Mouse (Mus musculus) midbrain, embryonic 16.5 days (tissue): Measurements from ENCODE around the gene Ap2a2. TPM values are rescaled to one million over a fixed set of nuclear protein-coding genes. Genes with fewer than 3 reads are reported as not detected.
"Not testable (repeated sequence)": the region's sequence is repeated elsewhere in the genome, so short reads cannot be mapped to it uniquely, and the experiment has no call there.

Experiments used
- ATAC-seq: fragments of 200-750 bp; cut with Nextera tagmentation; 2 replicates; pipeline ENCODE4 v1.8.0; 2017; ENCODE audit warnings: moderate TSS enrichment
- H3K27ac ChIP-seq: fragments of 300-500 bp; sonication (generic); 2 replicates; pipeline ENCODE4 v1.5.1; 2014; ENCODE audit warnings: mild to moderate bottlenecking, low read length, mixed read lengths
- H3K27me3 ChIP-seq: fragments of 300-500 bp; sonication (generic); 2 replicates; pipeline ENCODE4 v1.6.1; 2014; ENCODE audit warnings: low read depth, low read length, mixed read lengths; ENCODE audit not compliant: control insufficient read depth, insufficient read depth
- H3K36me3 ChIP-seq: fragments of 300-500 bp; sonication (generic); 2 replicates; pipeline ENCODE4 v1.6.1; 2014; ENCODE audit warnings: mild to moderate bottlenecking, low read length, moderate library complexity, mixed read lengths; ENCODE audit not compliant: control insufficient read depth, insufficient read depth
- H3K4me1 ChIP-seq: fragments of 300-500 bp; sonication (generic); 2 replicates; pipeline ENCODE4 v1.6.1; 2014; ENCODE audit warnings: mild to moderate bottlenecking, low read length, mixed read lengths; ENCODE audit not compliant: control insufficient read depth, insufficient read depth
- H3K4me2 ChIP-seq: fragments of 300-500 bp; sonication (generic); 2 replicates; pipeline ENCODE4 v1.6.1; 2014; ENCODE audit warnings: mild to moderate bottlenecking, low read length, mixed read lengths
- H3K4me3 ChIP-seq: fragments of 300-500 bp; sonication (generic); 2 replicates; pipeline ENCODE4 v1.5.1; 2014; ENCODE audit warnings: low read depth, mild to moderate bottlenecking, low read length, moderate library complexity, mixed read lengths
- H3K9ac ChIP-seq: fragments of 300-500 bp; sonication (generic); 2 replicates; pipeline ENCODE4 v1.6.1; 2014; ENCODE audit warnings: low read depth, low read length, mixed read lengths
- H3K9me3 ChIP-seq: fragments of 300-500 bp; sonication (generic); replicated peaks from 2 replicates; pipeline ENCODE4 v1.6.1; 2014; ENCODE audit warnings: mild to moderate bottlenecking, low read length, mixed read lengths; ENCODE audit not compliant: control insufficient read depth, poor library complexity, severe bottlenecking
- WGBS: fragments of 180-500 bp; shearing (Covaris S2); extraction: QIAGEN DNeasy Blood & Tissue Kit; methylation state at CpG from one replicate; pipeline ENCODE4 v1.1.7; 2014; 5-methylcytosine and 5-hydroxymethylcytosine counted together
- polyA plus RNA-seq: library from polyadenylated mRNA; unstranded; fragments of >200 nt; fragmentation: Nextera tagmentation; extraction: Ambion mirVana; gene quantifications from 2 replicates; pipeline ENCODE4 v1.2.1, GENCODE M21; 2015

Ap2a2 gene
- polyA plus RNA-seq, 1 experiment from 2014 or later = 137 TPM

DNA sequence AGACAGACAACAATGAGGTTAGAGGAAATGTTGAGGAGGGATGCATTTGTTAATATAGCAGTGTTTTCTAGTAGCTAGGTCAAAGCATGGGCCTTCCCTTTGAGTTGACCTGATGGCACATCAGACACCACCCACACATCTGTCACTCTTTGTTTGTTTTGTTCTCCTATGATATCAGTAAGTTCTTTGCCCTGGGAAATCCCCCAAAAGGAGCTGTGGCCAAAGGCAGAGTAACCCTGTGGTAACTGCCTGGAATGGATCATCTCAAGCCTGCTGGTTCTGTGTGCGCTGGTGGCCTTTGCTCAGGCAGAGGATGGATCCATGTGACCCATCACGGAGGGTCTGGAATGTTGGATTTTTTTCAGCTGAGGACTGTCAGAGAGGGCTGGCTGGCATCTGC is 66.0 kb downstream of the Ap2a2 start:
- Histone ChIP-seq H3K4me2 (no peak overlapping the region), H3K36me3 (peaks cover 32% of the 10 kb centered on the region), H3K9ac (no peak overlapping the region), H3K27ac (no peak overlapping the region), H3K9me3 (no peaks in the 10 kb centered on the region), H3K27me3 (no peaks in the 10 kb centered on the region), H3K4me1 (no peaks in the 10 kb centered on the region), H3K4me3 (no peak overlapping the region)
- WGBS = 85% methylated on average over 2 of the region's 2 CpGs
- ATAC-seq = no peak

DNA sequence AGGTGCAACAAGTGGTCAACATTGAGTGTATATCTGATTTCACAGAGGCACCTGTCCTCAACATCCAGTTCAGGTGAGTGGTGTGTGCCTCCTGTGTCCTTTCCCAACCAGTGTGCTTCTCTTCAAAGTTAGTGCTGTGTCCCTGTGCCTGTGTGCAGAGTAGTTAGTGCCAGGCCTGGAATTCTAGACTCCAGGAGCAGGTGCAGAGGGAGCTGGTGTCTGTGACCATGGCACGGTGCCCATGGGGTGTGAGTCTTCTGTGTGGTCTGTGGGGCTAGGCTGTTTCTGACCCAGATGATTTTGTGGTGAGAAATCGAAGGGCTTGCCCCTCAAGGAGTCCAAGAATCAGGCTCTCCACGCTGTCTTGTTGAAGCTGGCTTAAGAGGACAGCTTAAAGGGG is 67.3 kb downstream of the Ap2a2 start:
- 95% methylated on average over 3 of the region's 3 CpGs for WGBS
- Histone ChIP-seq H3K9ac (no peak overlapping the region), H3K27ac (no peak overlapping the region), H3K4me1 (no peaks in the 10 kb centered on the region), H3K9me3 (no peaks in the 10 kb centered on the region), H3K4me3 (no peak overlapping the region), H3K4me2 (no peak overlapping the region), H3K36me3 (peaks cover 31% of the 10 kb centered on the region), H3K27me3 (no peaks in the 10 kb centered on the region)
- no peak for ATAC-seq

GRCm38 (mm10) chr7:141638077-141638476 is 76.1 kb downstream of the Ap2a2 start:
- not testable (repeated sequence) for H3K27me3 ChIP-seq, H3K27ac ChIP-seq, H3K4me1 ChIP-seq, H3K4me3 ChIP-seq, H3K9me3 ChIP-seq, H3K9ac ChIP-seq, H3K4me2 ChIP-seq, H3K36me3 ChIP-seq
- 0 out of 2 replicates have a peak, but pooled peaks have one; percentile 47 for ATAC-seq
- WGBS = 93% methylated on average over 1 of the region's 3 CpGs

GRCm38 (mm10) chr7:141638513-141639334 is 76.8 kb downstream of the Ap2a2 start:
- H3K9me3 ChIP-seq, H3K9ac ChIP-seq, H3K4me2 ChIP-seq, H3K4me3 ChIP-seq, H3K36me3 ChIP-seq, H3K27me3 ChIP-seq, H3K27ac ChIP-seq, H3K4me1 ChIP-seq: not testable (repeated sequence)
- ATAC-seq = peak; percentile 53
- 96% methylated on average over 5 of the region's 8 CpGs for WGBS

- H3K4me3 ChIP-seq, H3K9ac ChIP-seq, H3K4me1 ChIP-seq, H3K27me3 ChIP-seq, H3K36me3 ChIP-seq, H3K9me3 ChIP-seq, H3K27ac ChIP-seq, H3K4me2 ChIP-seq: not testable (repeated sequence)
- peak; percentile 49 for ATAC-seq
- WGBS = 84% methylated on average over 5 of the region's 5 CpGs
These were observed 77.4 kb downstream of the Ap2a2 start for GRCm38 (mm10) chr7:141639335-141639890.

- 93% methylated on average over 1 of the region's 1 CpGs for WGBS
These were observed 80.4 kb downstream of the Ap2a2 start for GRCm38 (mm10) chr7:141642375-141642774.

GRCm38 (mm10) chr7:141643160-141643559 is 81.2 kb downstream of the Ap2a2 start:
- H3K9me3 ChIP-seq = no peaks in the 10 kb centered on the region
- no peaks in the 10 kb centered on the region for H3K4me1 ChIP-seq
- ATAC-seq = no peak
- H3K9ac ChIP-seq = no peak overlapping the region
- H3K36me3 ChIP-seq = no peaks in the 10 kb centered on the region
- no peak overlapping the region for H3K4me2 ChIP-seq
- no peaks in the 10 kb centered on the region for H3K27me3 ChIP-seq
- no peak overlapping the region for H3K4me3 ChIP-seq
- no peak overlapping the region for H3K27ac ChIP-seq
- 53% methylated on average over 3 of the region's 3 CpGs for WGBS

More at GRCm38 (mm10) chr7:141642375-141642774, 80.4 kb downstream of the Ap2a2 start:
- H3K27me3 ChIP-seq = no peaks in the 10 kb centered on the region
- H3K27ac ChIP-seq = no peak overlapping the region
- ATAC-seq = no peak
- H3K36me3 ChIP-seq = no peaks in the 10 kb centered on the region
- no peaks in the 10 kb centered on the region for H3K9me3 ChIP-seq
- no peak overlapping the region for H3K9ac ChIP-seq
- H3K4me2 ChIP-seq = no peak overlapping the region
- H3K4me3 ChIP-seq = no peak overlapping the region
- H3K4me1 ChIP-seq = no peaks in the 10 kb centered on the region

DNA sequence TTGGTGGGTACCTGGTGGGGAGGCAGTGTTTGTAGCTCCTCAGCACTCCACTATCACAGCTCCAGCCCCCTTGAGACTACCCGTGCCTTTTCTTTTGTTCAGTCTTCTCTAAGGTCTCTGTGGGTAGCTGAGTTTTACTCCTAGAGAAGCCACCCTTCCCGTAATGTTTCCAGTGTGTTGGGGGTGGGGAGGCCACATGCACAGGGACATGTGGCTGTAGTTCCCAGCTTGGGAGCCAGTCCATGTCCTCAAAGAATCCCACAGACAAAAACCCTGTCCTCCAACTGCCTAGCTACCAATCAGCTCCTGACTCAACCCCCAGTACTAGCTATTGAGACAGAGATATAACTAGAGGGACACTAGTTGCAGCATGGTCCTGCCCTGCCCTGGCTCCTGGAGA is 85.1 kb downstream of the Ap2a2 start:
- no peaks in the 10 kb centered on the region for H3K36me3 ChIP-seq
- 69% methylated on average over 2 of the region's 2 CpGs for whole genome bisulfite sequencing

GRCm38 (mm10) chr7:141647815-141648214 is 85.8 kb downstream of the Ap2a2 start:
- Histone ChIP-seq H3K27ac (no peak overlapping the region), H3K9me3 (no peaks in the 10 kb centered on the region), H3K4me2 (no peak overlapping the region), H3K36me3 (no peaks in the 10 kb centered on the region), H3K4me3 (no peak overlapping the region), H3K9ac (no peak overlapping the region), H3K27me3 (no peaks in the 10 kb centered on the region), H3K4me1 (no peaks in the 10 kb centered on the region)
- 80% methylated on average over 11 of the region's 11 CpGs for WGBS
- ATAC-seq = no peak

More for the DNA sequence above, 85.1 kb downstream of the Ap2a2 start:
- Histone ChIP-seq H3K4me2 (no peak overlapping the region), H3K4me3 (no peak overlapping the region), H3K27me3 (no peaks in the 10 kb centered on the region), H3K4me1 (no peaks in the 10 kb centered on the region), H3K9me3 (no peaks in the 10 kb centered on the region), H3K27ac (no peak overlapping the region), H3K9ac (no peak overlapping the region)
- no peak for ATAC-seq
